Mouse (Mus musculus): Measurements from ENCODE around the gene Gm17581.

GRCm38 (mm10) chr2:155749394-155749793 lies 13.7 kb upstream of the Gm17581 start:
- TF ChIP-seq POLR2A (IDR thresholded peaks at IDR 0.05; ENCODE audit: borderline replicate concordance, insufficient read depth, low read length): no peak
- TF ChIP-seq CTCF (IDR thresholded peaks at IDR 0.05; ENCODE audit: borderline replicate concordance, insufficient read depth, low read depth, low read length): no peak

Measured in cerebellum, adult 2 months (tissue).